Mouse (Mus musculus): ENCODE measurements around the gene Bspry.

- TF ChIP-seq CTCF (IDR thresholded peaks at IDR 0.05; ENCODE audit: low read depth, low read length) (no peak), POLR2A (IDR thresholded peaks at IDR 0.05; ENCODE audit: extremely low read depth, insufficient read depth, low read length) (peak; percentile 77)
Measured at GRCm38 (mm10) chr4:62501964-62502732, 22.3 kb downstream of the Bspry start.

Data from liver, adult 2 months (tissue).